Mouse (Mus musculus) lung, embryonic 14.5 days (tissue): ENCODE measurements at regions not wholly inside any gene's neighbourhood (a gene's known extent, or its start where the extent isn't known, plus 50 kb on each side); places are given as distances from the start of the nearest gene placed in this dataset.
"Not testable (repeated sequence)": the region's sequence is repeated elsewhere in the genome, so short reads cannot be mapped to it uniquely, and the experiment has no call there.

Source experiments
- ATAC-seq: fragments of 200-750 bp; cut with Nextera tagmentation; 2 replicates; pipeline ENCODE4 v1.8.0; 2017; ENCODE audit warnings: mild to moderate bottlenecking, moderate TSS enrichment, moderate library complexity; ENCODE audit not compliant: insufficient read depth
- DNase-seq: peaks from one replicate; pipeline ENCODE4 v3.0.0-alpha.2; 2015
- H3K27ac ChIP-seq: fragments of 300-500 bp; sonication (generic); 2 replicates; pipeline ENCODE4 v1.5.1; 2014; ENCODE audit warnings: low read depth, mild to moderate bottlenecking, moderate library complexity
- H3K27me3 ChIP-seq: fragments of 300-500 bp; sonication (generic); 2 replicates; pipeline ENCODE4 v1.6.1; 2014; ENCODE audit warnings: low read length, control low read depth; ENCODE audit not compliant: insufficient read depth
- H3K36me3 ChIP-seq: fragments of 300-500 bp; sonication (generic); 2 replicates; pipeline ENCODE4 v1.6.1; 2014; ENCODE audit warnings: control low read depth; ENCODE audit not compliant: insufficient read depth
- H3K4me1 ChIP-seq: fragments of 300-500 bp; sonication (generic); 2 replicates; pipeline ENCODE4 v1.6.1; 2014; ENCODE audit warnings: antibody characterized with exemption, control low read depth; ENCODE audit not compliant: insufficient read depth
- H3K4me2 ChIP-seq: fragments of 300-500 bp; sonication (generic); 2 replicates; pipeline ENCODE4 v1.6.1; 2014; ENCODE audit warnings: mild to moderate bottlenecking
- H3K4me3 ChIP-seq: fragments of 300-500 bp; sonication (generic); 2 replicates; pipeline ENCODE4 v1.5.1; 2014; ENCODE audit warnings: low read depth, low read length
- H3K9ac ChIP-seq: fragments of 300-500 bp; sonication (generic); 2 replicates; pipeline ENCODE4 v1.6.1; 2014
- H3K9me3 ChIP-seq: fragments of 300-500 bp; sonication (generic); 2 replicates; pipeline ENCODE4 v1.6.1; 2016; ENCODE audit warnings: low read depth, low read length, control low read depth
- CTCF ChIP-seq: IDR thresholded peaks from 2 replicates; pipeline ENCODE4 v1.5.1; 2016; ENCODE audit warnings: antibody characterized with exemption, low read depth
- WGBS: fragments of 180-500 bp; shearing (Covaris S2); extraction: QIAGEN DNeasy Blood & Tissue Kit; methylation state at CpG from one replicate; pipeline ENCODE4 v1.1.7; 2014; 5-methylcytosine and 5-hydroxymethylcytosine counted together

DNA sequence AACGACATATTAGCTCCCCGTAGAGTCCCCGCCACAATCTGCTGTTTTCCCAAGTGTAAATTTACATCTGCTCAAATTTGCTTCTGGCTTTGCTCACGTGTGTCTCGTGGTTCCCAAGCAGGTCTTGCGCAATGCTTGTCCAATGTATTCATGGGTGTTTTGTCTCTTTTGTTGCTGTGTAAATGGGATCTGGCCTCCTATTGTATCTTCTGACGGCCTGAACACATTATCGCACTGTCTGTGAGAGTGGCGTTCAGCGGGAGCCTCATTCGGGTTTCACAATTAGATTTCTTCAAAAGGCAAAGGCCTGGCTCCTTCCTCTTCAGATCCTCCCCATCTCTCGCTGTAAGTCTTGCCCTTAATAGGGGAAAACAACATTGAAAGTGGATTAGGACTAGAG, 274.5 kb downstream of the Fam19a5 start:
- no peaks in the 10 kb centered on the region for H3K9me3 ChIP-seq
- H3K4me1 ChIP-seq = no peaks in the 10 kb centered on the region
- no peak overlapping the region for H3K27ac ChIP-seq
- WGBS = 77% methylated on average over 12 of the region's 12 CpGs
- no peaks in the 10 kb centered on the region for H3K36me3 ChIP-seq
- H3K4me3 ChIP-seq = no peak overlapping the region
- TF ChIP-seq CTCF = no peak
- no peak for DNase-seq
- no peak overlapping the region for H3K9ac ChIP-seq
- no peaks in the 10 kb centered on the region for H3K27me3 ChIP-seq
- no peak overlapping the region for H3K4me2 ChIP-seq
- ATAC-seq = no peak

DNA sequence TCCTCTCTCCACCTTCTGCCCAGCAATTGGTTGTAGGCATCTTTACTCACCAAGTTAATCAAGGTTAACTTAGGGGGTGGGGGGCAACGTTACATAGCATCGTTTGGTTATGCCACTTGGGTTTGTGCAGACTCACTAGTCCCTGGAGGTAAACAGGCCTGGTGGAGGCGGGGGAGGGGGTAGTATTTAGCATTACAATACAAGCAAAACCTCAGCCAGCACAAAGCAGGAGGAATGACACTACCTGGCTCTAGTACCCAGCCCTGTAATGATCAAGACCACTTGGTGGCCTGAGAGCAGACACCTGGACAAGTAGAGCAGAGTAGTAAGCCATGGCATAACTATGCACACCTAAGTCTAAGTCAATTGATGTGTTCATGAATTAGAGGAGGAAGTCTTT, 298.0 kb downstream of the Fam19a5 start:
- no peak overlapping the region for H3K9ac ChIP-seq
- no peaks in the 10 kb centered on the region for H3K27me3 ChIP-seq
- TF ChIP-seq CTCF = no peak
- H3K36me3 ChIP-seq = no peaks in the 10 kb centered on the region
- no peaks in the 10 kb centered on the region for H3K4me1 ChIP-seq
- no peak overlapping the region for H3K4me3 ChIP-seq
- H3K9me3 ChIP-seq = no peaks in the 10 kb centered on the region
- 41% methylated on average over 3 of the region's 3 CpGs for WGBS
- H3K4me2 ChIP-seq = no peak overlapping the region
- ATAC-seq (no peak), DNase-seq (no peak)
- no peak overlapping the region for H3K27ac ChIP-seq

DNA sequence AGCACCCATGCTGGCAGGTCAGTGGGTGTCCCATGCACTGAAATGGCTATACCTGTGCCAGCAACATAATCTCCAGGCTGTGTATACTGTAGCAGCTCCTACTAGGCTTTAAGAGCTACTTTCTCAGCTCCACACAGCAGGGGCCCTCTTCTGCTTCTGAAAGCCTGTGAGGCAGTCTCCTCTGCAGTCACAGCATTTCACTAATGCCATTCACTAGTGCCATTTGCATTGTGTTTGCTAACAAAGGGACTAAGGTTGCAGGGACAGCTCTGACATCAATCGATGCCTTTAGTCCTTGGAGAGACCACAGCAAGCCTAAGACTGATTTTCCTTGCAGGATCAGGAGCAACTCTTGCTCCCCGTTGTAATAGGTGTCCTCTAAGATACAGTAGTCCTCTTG, 315.0 kb downstream of the Fam19a5 start:
- Histone ChIP-seq H3K9me3 (no peaks in the 10 kb centered on the region), H3K4me1 (no peaks in the 10 kb centered on the region), H3K4me2 (no peak overlapping the region), H3K27ac (no peak overlapping the region), H3K4me3 (no peak overlapping the region), H3K9ac (no peak overlapping the region), H3K36me3 (no peaks in the 10 kb centered on the region), H3K27me3 (no peaks in the 10 kb centered on the region)
- DNase-seq (no peak), ATAC-seq (no peak)
- no peak for TF ChIP-seq CTCF
- 29% methylated on average over 2 of the region's 2 CpGs for WGBS

DNA sequence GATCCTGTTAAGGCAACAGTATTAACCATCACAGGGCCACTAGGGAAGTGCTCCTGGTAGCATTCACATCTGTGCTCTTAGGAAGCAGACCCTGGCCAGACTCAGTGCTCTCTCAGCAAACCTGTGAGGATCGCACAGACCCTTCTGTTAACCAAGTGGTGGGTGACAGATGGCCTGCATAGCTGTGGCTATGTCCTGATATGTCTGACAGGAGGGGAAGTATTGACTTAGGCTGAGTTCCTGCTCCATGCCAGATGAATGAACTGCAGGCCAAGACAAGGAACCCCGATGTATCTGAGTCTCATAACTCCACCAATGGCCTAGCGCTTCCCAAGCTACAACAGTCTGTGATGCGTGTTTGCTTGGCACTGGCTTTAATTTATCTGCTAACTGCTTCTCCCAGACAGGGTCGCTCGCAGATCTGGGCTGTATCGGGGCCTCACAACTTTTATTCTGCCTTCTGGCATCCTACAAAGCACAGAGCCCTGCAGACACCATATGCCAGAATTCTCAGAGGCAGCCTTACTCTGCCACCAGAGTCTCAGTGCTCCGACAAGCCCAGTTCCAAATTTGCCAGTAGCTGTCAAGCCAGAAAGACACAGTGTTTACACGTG, 332.3 kb downstream of the Fam19a5 start:
- H3K4me3 ChIP-seq = no peak overlapping the region
- whole genome bisulfite sequencing = 63% methylated on average over 9 of the region's 9 CpGs
- no peak for DNase-seq

DNA sequence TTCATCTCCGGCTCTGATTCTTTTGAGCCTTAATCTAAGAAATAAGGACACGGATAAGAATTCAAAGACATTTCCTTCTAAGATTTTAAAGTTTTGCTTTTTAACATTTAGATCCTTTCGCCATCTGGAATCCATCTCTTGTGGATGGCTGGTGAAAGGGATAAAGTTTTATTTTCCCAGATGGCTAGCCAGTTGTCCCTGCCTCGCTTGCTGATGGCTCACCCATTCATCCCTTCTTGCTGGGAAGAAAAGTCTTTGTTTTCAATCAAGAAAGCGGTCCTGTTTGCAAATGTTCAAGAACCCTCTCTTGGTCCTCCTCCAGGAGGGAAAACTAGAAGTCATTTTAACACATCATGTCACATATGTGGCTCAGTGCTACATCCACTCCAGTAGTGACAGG, 346.8 kb downstream of the Fam19a5 start:
- no peak overlapping the region for H3K4me2 ChIP-seq
- H3K9me3 ChIP-seq = no peaks in the 10 kb centered on the region
- no peak overlapping the region for H3K9ac ChIP-seq
- no peak overlapping the region for H3K4me3 ChIP-seq
- H3K36me3 ChIP-seq = no peaks in the 10 kb centered on the region
- DNase-seq (no peak), ATAC-seq (no peak)
- no peak overlapping the region for H3K27ac ChIP-seq
- no peaks in the 10 kb centered on the region for H3K27me3 ChIP-seq
- no peaks in the 10 kb centered on the region for H3K4me1 ChIP-seq
- no peak for TF ChIP-seq CTCF
- 84% methylated on average over 5 of the region's 5 CpGs for WGBS

More for the DNA sequence above, 332.3 kb downstream of the Fam19a5 start:
- Histone ChIP-seq H3K4me1 (no peaks in the 10 kb centered on the region), H3K27ac (no peak overlapping the region), H3K27me3 (no peaks in the 10 kb centered on the region), H3K9me3 (no peaks in the 10 kb centered on the region), H3K36me3 (no peaks in the 10 kb centered on the region), H3K4me2 (no peak overlapping the region), H3K9ac (no peak overlapping the region)
- no peak for TF ChIP-seq CTCF
- ATAC-seq = no peak

DNA sequence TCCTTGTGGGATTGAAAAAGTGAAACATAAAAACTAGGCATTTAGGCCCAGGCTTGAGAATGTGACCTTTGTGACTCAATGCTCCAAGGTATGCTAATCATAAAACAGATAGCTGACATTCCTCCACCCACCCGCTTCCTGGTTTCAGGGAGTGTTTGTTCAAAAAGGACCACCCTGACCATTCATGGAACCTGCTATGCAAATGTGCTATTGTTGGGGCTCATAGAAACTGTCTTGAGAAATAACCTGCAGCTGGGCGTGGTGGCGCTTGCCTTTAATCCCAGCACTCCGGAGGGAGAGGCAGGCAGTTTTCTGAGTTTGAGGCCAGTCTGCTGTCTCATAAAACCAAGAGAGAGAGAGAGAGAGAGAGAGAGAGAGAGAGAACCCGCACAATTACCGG, 350.8 kb downstream of the Fam19a5 start:
- WGBS = 84% methylated on average over 6 of the region's 6 CpGs
- H3K27ac ChIP-seq, ATAC-seq, H3K36me3 ChIP-seq, H3K9ac ChIP-seq, H3K4me2 ChIP-seq, H3K9me3 ChIP-seq, H3K27me3 ChIP-seq, DNase-seq, H3K4me3 ChIP-seq, H3K4me1 ChIP-seq: not testable (repeated sequence)

DNA sequence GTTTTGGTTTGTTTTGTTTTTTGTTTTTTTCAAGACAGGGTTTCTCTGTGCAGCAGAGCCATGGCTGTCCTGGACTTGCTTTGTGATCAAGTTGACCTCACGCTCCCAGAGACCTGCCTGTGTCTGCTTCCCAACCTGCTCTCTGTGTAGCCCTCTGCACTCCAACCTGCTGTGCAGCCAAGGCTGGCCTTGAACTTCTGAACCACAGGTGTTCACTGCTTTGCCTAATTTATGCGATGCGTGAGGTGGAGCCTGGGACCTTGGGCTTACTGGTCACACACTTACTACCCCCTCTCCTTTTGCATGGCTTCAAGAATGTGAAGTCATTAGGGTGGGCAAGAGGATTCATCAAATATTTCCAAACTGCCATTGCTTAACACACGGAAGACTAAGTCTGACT, 354.6 kb downstream of the Fam19a5 start:
- no peaks in the 10 kb centered on the region for H3K4me1 ChIP-seq
- ATAC-seq (no peak), DNase-seq (no peak)
- H3K4me3 ChIP-seq = no peak overlapping the region
- H3K9me3 ChIP-seq = no peaks in the 10 kb centered on the region
- WGBS = 74% methylated on average over 4 of the region's 4 CpGs
- no peak overlapping the region for H3K9ac ChIP-seq
- no peak overlapping the region for H3K4me2 ChIP-seq
- H3K27me3 ChIP-seq = no peaks in the 10 kb centered on the region
- H3K27ac ChIP-seq = no peak overlapping the region
- no peak for TF ChIP-seq CTCF
- no peaks in the 10 kb centered on the region for H3K36me3 ChIP-seq

DNA sequence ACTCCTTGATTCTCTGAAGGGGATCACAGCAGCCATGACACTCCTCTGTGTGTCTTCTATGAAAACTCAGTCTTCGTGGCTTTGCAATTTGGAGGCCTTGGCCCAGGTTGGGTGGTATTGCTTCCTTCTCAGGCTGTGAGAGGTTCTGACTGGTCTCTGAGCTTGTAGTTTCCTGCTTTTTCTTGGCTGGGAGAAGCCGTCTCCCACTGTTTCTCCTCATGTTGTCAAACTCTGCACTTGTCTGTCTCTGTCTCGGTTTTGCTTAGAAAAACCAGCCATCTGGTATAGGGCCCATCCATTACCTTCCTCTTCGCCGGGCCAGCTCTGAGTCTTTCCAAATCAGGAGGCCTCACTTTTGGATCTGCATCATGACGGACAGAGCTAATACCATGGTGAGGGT, 360.3 kb downstream of the Fam19a5 start:
- no peak for ATAC-seq
- DNase-seq = no peak
- H3K4me1 ChIP-seq = no peaks in the 10 kb centered on the region
- no peak overlapping the region for H3K4me2 ChIP-seq
- H3K27ac ChIP-seq = no peak overlapping the region
- H3K9me3 ChIP-seq = no peaks in the 10 kb centered on the region
- 76% methylated on average over 6 of the region's 6 CpGs for WGBS
- H3K9ac ChIP-seq = no peak overlapping the region
- TF ChIP-seq CTCF = no peak
- no peak overlapping the region for H3K4me3 ChIP-seq
- no peaks in the 10 kb centered on the region for H3K36me3 ChIP-seq
- no peaks in the 10 kb centered on the region for H3K27me3 ChIP-seq
